Mouse (Mus musculus): ENCODE measurements around the gene Arhgap28. TPM values are rescaled to one million over a fixed set of nuclear protein-coding genes. Genes with fewer than 3 reads are reported as not detected.

Arhgap28 gene
- total RNA-seq, 2 experiments from 2014 or later, result 0.15 to 0.35 TPM

GRCm38 (mm10) chr17:67993371-67994045, 10.4 kb downstream of the Arhgap28 start:
- DNase-seq (ENCODE audit: low spot score in 2 of 2), result no peak

- DNase-seq (ENCODE audit: low spot score in 2 of 2), result no peak
These were observed 14.2 kb downstream of the Arhgap28 start for GRCm38 (mm10) chr17:67989716-67990115.

GRCm38 (mm10) chr17:67988920-67989621, 14.8 kb downstream of the Arhgap28 start:
- DNase-seq (ENCODE audit: low spot score in 2 of 2), result peak in 1 of 2 experiments; percentile 2

GRCm38 (mm10) chr17:67985532-67985931, 18.4 kb downstream of the Arhgap28 start:
- no peak for DNase-seq (ENCODE audit: low spot score in 2 of 2)

- DNase-seq (ENCODE audit: low spot score in 2 of 2), result no peak
These were observed 23.3 kb downstream of the Arhgap28 start for GRCm38 (mm10) chr17:67980573-67980972.

GRCm38 (mm10) chr17:67979248-67979647, 24.7 kb downstream of the Arhgap28 start:
- no peak for DNase-seq (ENCODE audit: low spot score in 2 of 2)

- peak in 1 of 2 experiments; percentile 6 for DNase-seq (ENCODE audit: low spot score in 2 of 2)
These were observed 25.1 kb downstream of the Arhgap28 start for GRCm38 (mm10) chr17:67978786-67979185.

GRCm38 (mm10) chr17:67976465-67976864, 27.5 kb downstream of the Arhgap28 start:
- DNase-seq (ENCODE audit: low spot score in 2 of 2), result no peak

- no peak for DNase-seq (ENCODE audit: low spot score in 2 of 2)
These were observed 27.9 kb downstream of the Arhgap28 start for GRCm38 (mm10) chr17:67976027-67976426.

GRCm38 (mm10) chr17:67974679-67975078, 29.2 kb downstream of the Arhgap28 start:
- no peak for DNase-seq (ENCODE audit: low spot score in 2 of 2)

- DNase-seq (ENCODE audit: low spot score in 2 of 2), result no peak
These were observed 36.9 kb downstream of the Arhgap28 start for GRCm38 (mm10) chr17:67966853-67967540.

- no peak for DNase-seq (ENCODE audit: low spot score in 2 of 2)
These were observed 41.1 kb downstream of the Arhgap28 start for GRCm38 (mm10) chr17:67962858-67963257.

- peak in 1 of 2 experiments; percentile 6 for DNase-seq (ENCODE audit: low spot score in 2 of 2)
These were observed 41.9 kb downstream of the Arhgap28 start for GRCm38 (mm10) chr17:67962020-67962419.

GRCm38 (mm10) chr17:67958909-67959308, 45.0 kb downstream of the Arhgap28 start:
- DNase-seq (ENCODE audit: low spot score in 2 of 2), result no peak

- DNase-seq (ENCODE audit: low spot score in 2 of 2), result no peak
These were observed 46.3 kb downstream of the Arhgap28 start for GRCm38 (mm10) chr17:67957603-67958002.

- DNase-seq (ENCODE audit: low spot score in 2 of 2), result no peak
These were observed 47.8 kb downstream of the Arhgap28 start for GRCm38 (mm10) chr17:67955876-67956690.

GRCm38 (mm10) chr17:67954961-67955360, 49.0 kb downstream of the Arhgap28 start:
- DNase-seq (ENCODE audit: low spot score in 2 of 2), result no peak

- no peak for DNase-seq (ENCODE audit: low spot score in 2 of 2)
These were observed 53.3 kb downstream of the Arhgap28 start for GRCm38 (mm10) chr17:67950523-67951213.

GRCm38 (mm10) chr17:67948601-67949000, 55.3 kb downstream of the Arhgap28 start:
- DNase-seq (ENCODE audit: low spot score in 2 of 2), result no peak

- DNase-seq (ENCODE audit: low spot score in 2 of 2), result no peak
These were observed 58.5 kb downstream of the Arhgap28 start for GRCm38 (mm10) chr17:67945453-67945852.

GRCm38 (mm10) chr17:67944256-67944655, 59.7 kb downstream of the Arhgap28 start:
- no peak for DNase-seq (ENCODE audit: low spot score in 2 of 2)

Measured in layer of hippocampus, adult 18-20 months (tissue).